Mouse (Mus musculus) cerebellum, adult 2 months (tissue): ENCODE measurements around the gene Trim8.

Experiments
- CTCF ChIP-seq: fragments of 200-500 bp; IDR thresholded peaks from 2 replicates; pipeline ENCODE4 v1.5.1; 2011; ENCODE audit warnings: low read depth, mild to moderate bottlenecking, control low read depth, low read length, moderate library complexity, borderline replicate concordance; ENCODE audit not compliant: insufficient read depth
- POLR2A ChIP-seq: fragments of 200-500 bp; IDR thresholded peaks from 2 replicates; pipeline ENCODE4 v1.6.1; 2011; ENCODE audit warnings: low read length, control low read depth, borderline replicate concordance; ENCODE audit not compliant: insufficient read depth

DNA sequence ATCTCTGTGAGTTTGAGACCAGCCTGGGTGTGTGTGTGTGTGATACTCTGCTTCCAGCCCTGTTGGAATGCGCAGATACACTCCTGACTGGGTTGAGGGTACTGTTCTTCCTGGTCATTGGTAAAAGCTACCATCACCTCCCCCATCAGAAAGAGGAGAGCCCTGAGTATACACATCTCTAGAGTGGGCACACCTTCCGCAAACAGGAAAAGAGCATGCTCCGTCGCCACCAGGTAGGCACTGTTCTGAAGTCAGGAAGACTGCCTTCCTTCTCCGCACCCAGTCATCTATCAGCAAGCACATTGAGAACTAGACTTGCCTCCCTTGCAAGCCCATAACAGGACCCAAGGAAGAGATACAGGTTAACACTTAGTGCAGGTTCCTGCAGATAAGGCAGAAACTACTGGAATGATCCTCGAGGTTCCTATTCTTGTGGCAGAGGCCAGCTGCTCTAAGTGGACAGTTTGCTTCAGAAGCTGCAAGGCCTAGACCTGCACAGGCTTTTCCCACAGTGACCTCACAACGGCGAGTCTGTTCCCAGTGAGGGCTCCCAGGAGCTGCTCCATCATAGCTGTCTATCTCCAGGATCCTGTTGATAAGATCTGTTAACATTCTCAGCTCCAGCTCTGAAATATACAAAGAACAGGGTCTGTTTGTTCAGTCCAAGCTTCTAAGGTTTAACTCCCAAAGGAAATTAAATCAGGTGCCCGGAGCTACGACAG is 20.7 kb upstream of the Trim8 start:
- no peak for TF ChIP-seq CTCF
- TF ChIP-seq POLR2A = no peak
